Mouse (Mus musculus) stomach, postnatal 0 days (tissue): ENCODE measurements around the gene Fam122b. TPM values are rescaled to one million over a fixed set of nuclear protein-coding genes. Genes with fewer than 3 reads are reported as not detected.

ENCODE experiments used
- ATAC-seq: fragments of 200-750 bp; cut with Nextera tagmentation; 2 replicates; pipeline ENCODE4 v1.8.0; 2017; ENCODE audit not compliant: low FRiP score, low TSS enrichment
- DNase-seq: peaks from one replicate; pipeline ENCODE4 v3.0.0-alpha.2; 2016; ENCODE audit warnings: low spot score
- H3K27ac ChIP-seq: fragments of 300-500 bp; sonication (generic); replicated peaks from 2 replicates; pipeline ENCODE4 v1.5.1; 2014; ENCODE audit warnings: mild to moderate bottlenecking, control low read depth
- H3K27me3 ChIP-seq: fragments of 300-500 bp; sonication (generic); 2 replicates; pipeline ENCODE4 v1.6.1; 2014; ENCODE audit warnings: low read length; ENCODE audit not compliant: control insufficient read depth, insufficient read depth
- H3K36me3 ChIP-seq: fragments of 300-500 bp; sonication (generic); 2 replicates; pipeline ENCODE4 v1.6.1; 2014; ENCODE audit warnings: low read length, mixed read lengths; ENCODE audit not compliant: control insufficient read depth, insufficient read depth
- H3K4me1 ChIP-seq: fragments of 300-500 bp; sonication (generic); replicated peaks from 2 replicates; pipeline ENCODE4 v1.6.1; 2014; ENCODE audit warnings: antibody characterized with exemption; ENCODE audit not compliant: control insufficient read depth, insufficient read depth
- H3K4me2 ChIP-seq: fragments of 300-500 bp; sonication (generic); replicated peaks from 2 replicates; pipeline ENCODE4 v1.6.1; 2014; ENCODE audit warnings: low read depth, mild to moderate bottlenecking, control low read depth, moderate library complexity
- H3K4me3 ChIP-seq: fragments of 300-500 bp; sonication (generic); 2 replicates; pipeline ENCODE4 v1.5.1; 2014; ENCODE audit warnings: low read depth, low read length, control low read depth
- H3K9ac ChIP-seq: fragments of 300-500 bp; sonication (generic); 2 replicates; pipeline ENCODE4 v1.6.1; 2014; ENCODE audit warnings: mild to moderate bottlenecking, low read length, control low read depth, mixed read lengths
- H3K9me3 ChIP-seq: fragments of 300-500 bp; sonication (generic); 2 replicates; pipeline ENCODE4 v1.6.1; 2016; ENCODE audit warnings: low read length; ENCODE audit not compliant: control insufficient read depth
- CTCF ChIP-seq: IDR thresholded peaks from 2 replicates; pipeline ENCODE4 v1.5.1; 2016; ENCODE audit warnings: antibody characterized with exemption, low read depth, mild to moderate bottlenecking, moderate library complexity
- EP300 ChIP-seq: optimal IDR thresholded peaks from 2 replicates; pipeline ENCODE3; 2016; ENCODE audit warnings: antibody characterized with exemption
- WGBS: fragments of 180-500 bp; shearing (Covaris S2); extraction: QIAGEN DNeasy Blood & Tissue Kit; methylation state at CpG from one replicate; pipeline ENCODE4 v1.1.7; 2014; 5-methylcytosine and 5-hydroxymethylcytosine counted together
- polyA plus RNA-seq: library from polyadenylated mRNA; unstranded; fragments of >200 nt; fragmentation: Nextera tagmentation; extraction: Ambion mirVana; gene quantifications from 2 replicates; pipeline ENCODE4 v1.2.1, GENCODE M21; 2015

Gene Fam122b
- polyA plus RNA-seq, 1 experiment from 2014 or later: 4.0 TPM

GRCm38 (mm10) chrX:53266186-53266585 is 3.4 kb downstream of the Fam122b start:
- Histone ChIP-seq H3K27me3 (no peaks in the 10 kb centered on the region), H3K4me1 (no peaks in the 10 kb centered on the region), H3K4me3 (no peak overlapping the region), H3K36me3 (no peaks in the 10 kb centered on the region), H3K9me3 (no peaks in the 10 kb centered on the region), H3K4me2 (no peak overlapping the region), H3K9ac (no peak overlapping the region), H3K27ac (no peak overlapping the region)
- DNase-seq (no peak), ATAC-seq (no peak)
- TF ChIP-seq EP300: no peak
- TF ChIP-seq CTCF: no peak
- WGBS: 53% methylated on average over 9 of the region's 9 CpGs

GRCm38 (mm10) chrX:53255195-53255594 is 14.4 kb downstream of the Fam122b start:
- no peak for ATAC-seq
- Histone ChIP-seq H3K9ac (no peak overlapping the region), H3K9me3 (no peaks in the 10 kb centered on the region), H3K4me1 (no peaks in the 10 kb centered on the region), H3K36me3 (no peaks in the 10 kb centered on the region), H3K4me3 (no peak overlapping the region), H3K27me3 (no peaks in the 10 kb centered on the region), H3K27ac (no peak overlapping the region), H3K4me2 (no peak overlapping the region)
- peak; percentile 71 for TF ChIP-seq CTCF
- TF ChIP-seq EP300: no peak
- no peak for DNase-seq

- no peak within 1 kb of the TSS for H3K4me3 ChIP-seq
- DNase-seq (no peak), ATAC-seq (no peak)
- H3K4me2 ChIP-seq: no peak within 1 kb of the TSS
- H3K9ac ChIP-seq: no peak within 1 kb of the TSS
- no peaks in the 10 kb centered on the region for H3K36me3 ChIP-seq
- no peaks in the 10 kb centered on the region for H3K4me1 ChIP-seq
- no peaks in the 10 kb centered on the region for H3K9me3 ChIP-seq
- 81% methylated on average over 4 of the region's 4 CpGs for WGBS
- no peak within 1 kb of the TSS for H3K27ac ChIP-seq
- TF ChIP-seq EP300: no peak
- no peak for TF ChIP-seq CTCF
- no peaks in the 10 kb centered on the region for H3K27me3 ChIP-seq
Measured at GRCm38 (mm10) chrX:53240011-53240410, 29.6 kb downstream of the Fam122b start, which contains the start of gene Plac1. Gene Plac1, minus strand, starts transcription at chrX:53240111.

GRCm38 (mm10) chrX:53237971-53238370 is 31.6 kb downstream of the Fam122b start:
- no peaks in the 10 kb centered on the region for H3K9me3 ChIP-seq
- H3K27ac ChIP-seq: no peak overlapping the region
- no peak overlapping the region for H3K4me3 ChIP-seq
- H3K4me2 ChIP-seq: no peak overlapping the region
- ATAC-seq (no peak), DNase-seq (no peak)
- TF ChIP-seq EP300 (no peak), CTCF (peak; percentile 59)
- no peaks in the 10 kb centered on the region for H3K36me3 ChIP-seq
- no peaks in the 10 kb centered on the region for H3K4me1 ChIP-seq
- H3K9ac ChIP-seq: no peak overlapping the region
- 14% methylated on average over 2 of the region's 2 CpGs for whole genome bisulfite sequencing
- H3K27me3 ChIP-seq: no peaks in the 10 kb centered on the region

GRCm38 (mm10) chrX:53236404-53236803 is 33.2 kb downstream of the Fam122b start:
- TF ChIP-seq CTCF (no peak), EP300 (no peak)
- 61% methylated on average over 7 of the region's 7 CpGs for WGBS

DNA sequence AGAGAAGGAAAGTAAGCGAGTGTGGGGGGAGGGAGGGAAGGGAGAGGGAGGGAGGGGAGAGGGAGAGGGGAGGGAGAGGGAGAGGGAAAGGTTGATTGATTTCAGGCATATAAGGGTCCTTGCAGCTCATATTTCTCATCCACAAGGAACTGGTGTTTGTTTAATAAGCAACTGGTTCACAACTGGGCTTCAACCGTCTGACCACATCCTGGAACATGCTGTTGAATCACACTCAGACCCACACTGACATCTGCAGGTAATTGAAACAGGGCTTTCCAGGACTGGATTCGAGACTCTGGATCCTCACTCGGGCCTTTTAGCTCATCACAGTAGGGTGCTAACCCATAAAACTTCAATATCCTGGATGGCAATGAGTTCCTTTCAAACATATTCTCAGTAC is 35.9 kb downstream of the Fam122b start:
- DNase-seq (no peak), ATAC-seq (no peak)
- Histone ChIP-seq H3K9ac (no peak overlapping the region), H3K36me3 (no peaks in the 10 kb centered on the region), H3K9me3 (no peaks in the 10 kb centered on the region), H3K4me1 (no peaks in the 10 kb centered on the region), H3K27ac (no peak overlapping the region), H3K4me2 (no peak overlapping the region), H3K4me3 (no peak overlapping the region), H3K27me3 (no peaks in the 10 kb centered on the region)
- TF ChIP-seq EP300: no peak
- peak; percentile 71 for TF ChIP-seq CTCF
- 40% methylated on average over 4 of the region's 4 CpGs for WGBS

More at GRCm38 (mm10) chrX:53236404-53236803, 33.2 kb downstream of the Fam122b start:
- no peak overlapping the region for H3K4me2 ChIP-seq
- H3K27me3 ChIP-seq: no peaks in the 10 kb centered on the region
- no peak for DNase-seq
- H3K9ac ChIP-seq: no peak overlapping the region
- ATAC-seq: no peak
- no peaks in the 10 kb centered on the region for H3K36me3 ChIP-seq
- H3K4me3 ChIP-seq: no peak overlapping the region
- H3K27ac ChIP-seq: no peak overlapping the region
- no peaks in the 10 kb centered on the region for H3K9me3 ChIP-seq
- no peaks in the 10 kb centered on the region for H3K4me1 ChIP-seq
